Mouse (Mus musculus): Measurements from ENCODE around the gene Shank2.

The Shank2 gene

DNA sequence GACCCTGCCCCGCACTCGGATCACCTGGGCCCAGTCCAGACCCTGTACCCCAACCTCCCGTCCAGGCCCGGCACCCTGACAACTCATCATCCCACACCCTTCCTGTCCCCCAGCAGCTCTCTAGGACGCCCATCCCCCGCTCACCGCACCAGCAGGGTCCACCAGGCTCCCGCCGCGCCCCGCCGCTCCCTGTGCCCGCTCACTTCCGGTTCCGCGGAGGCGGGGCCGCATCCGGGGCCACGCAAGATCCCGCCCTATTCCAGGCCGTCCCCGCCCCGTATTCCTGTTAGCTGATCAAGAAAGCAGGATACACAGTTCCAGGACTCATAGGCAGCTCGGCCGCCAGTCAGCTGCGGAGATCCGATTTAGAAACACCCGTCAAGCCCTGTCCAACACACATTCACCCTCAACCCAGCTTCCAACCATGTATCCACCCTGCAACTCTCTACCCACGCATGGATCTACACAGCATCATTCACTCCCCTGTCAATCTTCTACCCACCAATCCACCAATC, 468.9 kb downstream of the Shank2 start, which contains the start of gene Cttn:
TSS of gene Cttn (minus strand) at position 465 of the 515 bp plus-strand sequence.
- peak; percentile 84 to 88 for DNase-seq (ENCODE audit: low spot score in 2 of 2)

DNA sequence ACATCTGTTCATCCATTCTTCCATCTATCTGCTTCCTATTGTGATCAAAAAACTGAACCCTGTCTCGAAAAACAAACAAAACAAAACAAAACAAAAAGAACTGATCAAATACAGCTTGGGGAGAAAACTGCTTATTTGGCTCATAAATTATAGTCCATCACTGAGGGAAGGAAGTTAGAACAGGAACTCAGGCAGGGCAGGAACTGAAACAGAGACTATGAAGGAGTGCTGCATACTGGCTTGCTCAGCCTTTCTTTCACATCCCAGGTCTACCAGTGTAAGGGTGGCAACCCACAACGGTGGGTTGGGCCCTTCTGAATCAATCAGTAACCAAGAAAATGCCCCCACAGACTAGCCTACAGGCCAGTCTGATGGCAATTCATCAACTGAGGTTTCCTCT, 469.4 kb downstream of the Shank2 start:
- DNase-seq (ENCODE audit: low spot score in 2 of 2), result no peak

DNA sequence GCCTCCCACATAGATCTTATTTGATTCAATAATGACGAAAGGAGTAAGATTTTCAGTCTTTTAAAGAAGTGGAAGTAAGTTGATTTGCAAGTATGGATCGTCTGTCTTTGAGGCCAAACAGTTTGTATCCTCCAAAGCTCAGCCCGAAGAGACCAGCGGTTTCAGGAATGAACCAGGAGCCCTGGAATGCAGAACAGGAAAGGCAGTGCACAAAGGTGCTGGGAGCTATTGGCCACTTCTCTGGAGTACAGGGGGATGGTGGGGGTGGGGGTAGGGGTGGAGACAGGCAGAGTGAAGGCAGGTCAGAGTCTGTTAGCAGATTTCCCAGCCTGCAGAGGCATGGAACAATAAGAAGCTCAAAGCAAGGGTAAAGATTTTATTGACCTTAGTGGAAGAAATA, 471.8 kb downstream of the Shank2 start:
- no peak for DNase-seq (ENCODE audit: low spot score in 2 of 2)
